Mouse (Mus musculus) midbrain, postnatal 0 days (tissue): ENCODE results near the gene Zranb3. TPM values are rescaled to one million over a fixed set of nuclear protein-coding genes. Genes with fewer than 3 reads are reported as not detected.
"Not testable (repeated sequence)": the region's sequence is repeated elsewhere in the genome, so short reads cannot be mapped to it uniquely, and the experiment has no call there.

Experiments
- ATAC-seq: fragments of 200-750 bp; cut with Nextera tagmentation; 2 replicates; pipeline ENCODE4 v1.8.0; 2017; ENCODE audit warnings: moderate number of reproducible peaks, mild to moderate bottlenecking, moderate TSS enrichment, moderate library complexity; ENCODE audit not compliant: low FRiP score
- DNase-seq: peaks from one replicate; pipeline ENCODE4 v3.0.0-alpha.2; 2015; ENCODE audit warnings: low spot score
- H3K27ac ChIP-seq: fragments of 300-500 bp; sonication (generic); 2 replicates; pipeline ENCODE4 v1.5.1; 2014; ENCODE audit warnings: low read depth, mild to moderate bottlenecking, low read length, mixed read lengths
- H3K27me3 ChIP-seq: fragments of 300-500 bp; sonication (generic); 2 replicates; pipeline ENCODE4 v1.6.1; 2014; ENCODE audit warnings: low read length, control low read depth, mixed read lengths; ENCODE audit not compliant: insufficient read depth
- H3K36me3 ChIP-seq: fragments of 300-500 bp; sonication (generic); 2 replicates; pipeline ENCODE4 v1.6.1; 2014; ENCODE audit warnings: low read length, control low read depth, mixed read lengths; ENCODE audit not compliant: insufficient read depth
- H3K4me1 ChIP-seq: fragments of 300-500 bp; sonication (generic); 2 replicates; pipeline ENCODE4 v1.6.1; 2014; ENCODE audit warnings: mild to moderate bottlenecking, control low read depth, antibody characterized with exemption, low read length, mixed read lengths; ENCODE audit not compliant: insufficient read depth
- H3K4me2 ChIP-seq: fragments of 300-500 bp; sonication (generic); 2 replicates; pipeline ENCODE4 v1.6.1; 2014; ENCODE audit warnings: low read depth, mild to moderate bottlenecking, low read length, mixed read lengths; ENCODE audit not compliant: poor library complexity, severe bottlenecking
- H3K4me3 ChIP-seq: fragments of 300-500 bp; sonication (generic); 2 replicates; pipeline ENCODE4 v1.5.1; 2014; ENCODE audit warnings: low read depth, mild to moderate bottlenecking, low read length, moderate library complexity
- H3K9ac ChIP-seq: fragments of 300-500 bp; sonication (generic); replicated peaks from 2 replicates; pipeline ENCODE4 v1.6.1; 2014; ENCODE audit warnings: mild to moderate bottlenecking, low read length, moderate library complexity, mixed read lengths; ENCODE audit not compliant: poor library complexity, severe bottlenecking
- H3K9me3 ChIP-seq: fragments of 300-500 bp; sonication (generic); 2 replicates; pipeline ENCODE4 v1.6.1; 2016; ENCODE audit warnings: low read length, control low read depth
- CTCF ChIP-seq: IDR thresholded peaks from 2 replicates; pipeline ENCODE4 v1.5.1; 2016; ENCODE audit warnings: antibody characterized with exemption, mild to moderate bottlenecking
- WGBS: fragments of 180-500 bp; shearing (Covaris S2); extraction: QIAGEN DNeasy Blood & Tissue Kit; methylation state at CpG from one replicate; pipeline ENCODE4 v1.1.7; 2014; 5-methylcytosine and 5-hydroxymethylcytosine counted together
- polyA plus RNA-seq: library from polyadenylated mRNA; unstranded; fragments of >200 nt; fragmentation: Nextera tagmentation; extraction: Ambion mirVana; gene quantifications from 2 replicates; pipeline ENCODE4 v1.2.1, GENCODE M21; 2015
- total RNA-seq: library from RNA; depleted of rRNA; stranded (reverse); fragments of >200 nt; gene quantifications from 2 replicates; pipeline ENCODE4 v1.2.3, GENCODE M21; 2014

Zranb3 gene
- total and polyA plus RNA-seq, 2 experiments from 2014 or later: 2.9 to 4.2 TPM

GRCm38 (mm10) chr1:128024363-128025114 lies 78.3 kb downstream of the Zranb3 start:
- ATAC-seq (no peak), DNase-seq (no peak)
- Histone ChIP-seq H3K9me3 (no peaks in the 10 kb centered on the region), H3K9ac (no peak overlapping the region), H3K36me3 (no peaks in the 10 kb centered on the region), H3K4me3 (no peak overlapping the region), H3K4me1 (no peaks in the 10 kb centered on the region), H3K27me3 (no peaks in the 10 kb centered on the region), H3K27ac (no peak overlapping the region), H3K4me2 (no peak overlapping the region)
- WGBS: 95% methylated on average over 4 of the region's 4 CpGs
- no peak for TF ChIP-seq CTCF

DNA sequence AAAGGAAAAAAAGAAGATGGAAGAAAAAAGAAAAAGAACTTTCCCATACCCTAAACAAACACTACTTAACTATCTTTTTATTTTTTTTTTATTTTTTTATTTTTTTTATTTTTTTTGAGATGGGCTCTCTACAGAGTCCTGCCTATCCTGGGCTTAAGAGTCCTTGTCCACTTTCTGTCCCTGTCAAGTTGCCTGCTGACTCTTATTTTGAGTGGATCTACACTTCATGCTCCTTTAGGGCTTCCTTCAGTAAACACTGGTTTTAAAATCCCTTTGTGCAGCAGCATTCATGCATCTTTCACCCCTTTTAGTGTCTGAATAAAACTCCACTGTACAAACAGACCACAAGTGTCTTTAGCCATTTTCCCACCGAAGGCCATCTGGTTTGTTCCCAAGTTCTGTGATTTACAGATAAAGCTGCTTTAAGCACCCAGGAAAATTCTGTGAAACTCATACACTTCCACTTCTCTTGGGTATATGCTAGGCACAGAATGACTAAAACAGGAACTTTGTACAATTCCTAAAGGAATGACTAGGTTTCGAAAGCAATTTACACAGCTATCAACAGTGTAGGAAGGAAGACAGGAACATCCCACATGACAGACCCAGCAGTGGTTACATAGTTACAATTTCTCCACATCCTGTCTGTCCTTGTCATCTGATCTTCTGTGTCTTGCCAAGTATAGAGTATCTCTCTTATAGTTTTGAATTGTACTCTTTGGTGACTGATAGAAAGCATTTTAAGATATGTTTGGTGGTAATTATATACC lies 82.7 kb downstream of the Zranb3 start:
- Histone ChIP-seq H3K4me1 (no peaks in the 10 kb centered on the region), H3K27ac (no peak overlapping the region), H3K9me3 (no peaks in the 10 kb centered on the region), H3K27me3 (no peaks in the 10 kb centered on the region), H3K4me3 (no peak overlapping the region), H3K9ac (no peak overlapping the region), H3K4me2 (no peak overlapping the region), H3K36me3 (no peaks in the 10 kb centered on the region)
- no peak for TF ChIP-seq CTCF
- ATAC-seq (no peak), DNase-seq (peak; percentile 26)
- WGBS: 41% methylated on average over 2 of the region's 2 CpGs

DNA sequence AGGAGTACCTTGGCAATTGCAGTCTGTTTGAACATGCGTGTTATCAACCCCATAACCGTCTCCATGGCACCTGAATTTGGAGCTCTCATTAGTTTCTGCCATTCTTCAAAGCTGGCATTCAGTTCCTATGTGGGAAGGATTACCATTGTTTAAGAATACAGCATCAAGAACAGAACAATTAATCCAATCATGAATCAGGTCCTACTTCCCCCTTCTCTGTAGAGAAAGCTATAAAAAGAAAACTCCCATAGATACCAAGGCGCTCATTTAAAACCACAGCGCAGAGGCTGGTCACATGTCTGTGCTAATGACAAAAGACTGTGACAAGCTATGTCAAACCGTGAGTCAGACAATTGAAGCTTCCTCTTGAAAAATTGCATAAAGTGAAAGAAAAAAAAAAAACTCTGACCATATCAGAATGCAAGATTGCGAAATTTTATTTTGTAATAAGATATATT lies 86.8 kb downstream of the Zranb3 start:
- no peaks in the 10 kb centered on the region for H3K27me3 ChIP-seq
- H3K36me3 ChIP-seq: no peaks in the 10 kb centered on the region
- H3K4me3 ChIP-seq: no peak overlapping the region
- H3K27ac ChIP-seq: no peak overlapping the region
- 42% methylated on average over 6 of the region's 6 CpGs for WGBS
- ATAC-seq (no peak), DNase-seq (no peak)
- H3K9me3 ChIP-seq: no peaks in the 10 kb centered on the region
- no peak overlapping the region for H3K9ac ChIP-seq
- no peak for TF ChIP-seq CTCF
- no peak overlapping the region for H3K4me2 ChIP-seq
- no peaks in the 10 kb centered on the region for H3K4me1 ChIP-seq

- H3K27me3 ChIP-seq: no peaks in the 10 kb centered on the region
- DNase-seq (no peak), ATAC-seq (no peak)
- no peak overlapping the region for H3K4me2 ChIP-seq
- TF ChIP-seq CTCF: no peak
- no peaks in the 10 kb centered on the region; the same call in 1 of the 2 replicates for H3K4me1 ChIP-seq
- WGBS: 79% methylated on average over 4 of the region's 4 CpGs
- no peaks in the 10 kb centered on the region for H3K9me3 ChIP-seq
- no peaks in the 10 kb centered on the region for H3K36me3 ChIP-seq
- no peak overlapping the region for H3K27ac ChIP-seq
- no peak overlapping the region for H3K4me3 ChIP-seq
- H3K9ac ChIP-seq: no peak overlapping the region
Measured at GRCm38 (mm10) chr1:128013698-128014386, 89.0 kb downstream of the Zranb3 start.

GRCm38 (mm10) chr1:128009751-128010150 lies 93.1 kb downstream of the Zranb3 start:
- H3K4me1 ChIP-seq: no peaks in the 10 kb centered on the region; the same call in 1 of the 2 replicates
- no peak overlapping the region for H3K4me3 ChIP-seq
- H3K9me3 ChIP-seq: no peaks in the 10 kb centered on the region
- TF ChIP-seq CTCF: no peak
- H3K4me2 ChIP-seq: no peak overlapping the region
- DNase-seq (peak; percentile 19), ATAC-seq (peak; percentile 58; the same call in 1 of the 2 replicates)
- H3K9ac ChIP-seq: no peak overlapping the region
- peak overlapping the region; percentile 43; the same call in 1 of the 2 replicates for H3K27ac ChIP-seq
- H3K27me3 ChIP-seq: no peaks in the 10 kb centered on the region
- H3K36me3 ChIP-seq: no peaks in the 10 kb centered on the region
- 68% methylated on average over 2 of the region's 2 CpGs for WGBS

DNA sequence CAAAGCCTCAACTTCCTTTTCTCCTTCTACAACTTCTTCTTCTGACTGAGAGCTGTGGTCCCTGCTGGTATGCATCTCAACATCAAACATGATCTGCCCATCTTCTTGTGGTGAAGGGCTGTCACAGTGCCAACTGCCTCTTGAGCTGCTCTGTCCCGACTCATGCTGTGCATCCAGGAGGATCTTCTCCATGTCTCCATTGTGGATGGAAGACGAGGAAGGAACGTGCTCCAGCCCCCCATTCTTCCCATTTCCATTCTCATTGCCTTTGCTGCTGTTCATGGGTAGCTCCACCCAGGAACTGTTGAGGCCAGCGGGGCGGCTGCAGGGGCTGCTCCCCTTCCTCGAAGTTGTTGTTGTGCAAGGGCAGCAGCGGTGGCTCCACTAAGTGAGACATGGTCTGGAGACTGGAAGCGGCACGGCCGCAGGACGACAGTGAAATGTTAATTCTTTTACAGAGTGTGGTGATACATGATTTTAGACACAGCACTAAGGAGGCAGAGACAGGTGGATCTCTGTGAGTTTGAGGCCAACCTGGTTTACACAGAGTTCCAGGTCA lies 96.7 kb downstream of the Zranb3 start:
- not testable (repeated sequence) for H3K4me2 ChIP-seq, DNase-seq, H3K27me3 ChIP-seq, H3K4me1 ChIP-seq, ATAC-seq, H3K9ac ChIP-seq, H3K9me3 ChIP-seq, H3K27ac ChIP-seq, H3K36me3 ChIP-seq, H3K4me3 ChIP-seq
- 91% methylated on average over 11 of the region's 11 CpGs for WGBS
